Mouse (Mus musculus): ENCODE measurements at regions not wholly inside any gene's neighbourhood (a gene's known extent, or its start where the extent isn't known, plus 50 kb on each side); places are given as distances from the start of the nearest gene placed in this dataset.

GRCm38 (mm10) chr4:54611990-54612980 is 332.6 kb upstream of the Zfp462 start:
- no peak for ATAC-seq

GRCm38 (mm10) chr4:54613076-54613475 is 331.8 kb upstream of the Zfp462 start:
- ATAC-seq = no peak

DNA sequence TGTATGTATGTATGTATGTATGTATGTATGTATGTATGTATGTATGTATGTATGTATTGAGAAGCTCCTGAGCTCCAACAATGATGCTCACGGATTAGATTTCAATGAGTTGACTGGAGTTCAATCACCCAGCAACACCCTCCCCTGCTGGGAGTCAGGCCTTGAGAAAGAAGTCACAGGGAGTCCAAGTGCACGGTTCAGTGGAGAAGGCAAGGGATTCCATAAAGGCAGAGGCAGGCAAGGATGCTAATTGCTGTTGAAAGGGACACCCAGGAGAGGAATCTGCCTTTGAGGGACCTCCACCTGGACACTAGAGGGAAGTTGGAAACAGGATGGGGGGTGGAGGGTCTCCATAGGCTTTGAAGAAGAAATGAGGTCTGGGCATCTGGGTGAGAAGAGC is 331.2 kb upstream of the Zfp462 start:
- no peak for ATAC-seq

GRCm38 (mm10) chr4:54615886-54616285 is 329.0 kb upstream of the Zfp462 start:
- ATAC-seq = no peak

GRCm38 (mm10) chr4:54624024-54624873 is 320.6 kb upstream of the Zfp462 start:
- no peak for ATAC-seq

GRCm38 (mm10) chr4:54636986-54637641 is 307.7 kb upstream of the Zfp462 start:
- no peak for ATAC-seq

GRCm38 (mm10) chr4:54646033-54646432 is 298.8 kb upstream of the Zfp462 start:
- no peak for ATAC-seq

DNA sequence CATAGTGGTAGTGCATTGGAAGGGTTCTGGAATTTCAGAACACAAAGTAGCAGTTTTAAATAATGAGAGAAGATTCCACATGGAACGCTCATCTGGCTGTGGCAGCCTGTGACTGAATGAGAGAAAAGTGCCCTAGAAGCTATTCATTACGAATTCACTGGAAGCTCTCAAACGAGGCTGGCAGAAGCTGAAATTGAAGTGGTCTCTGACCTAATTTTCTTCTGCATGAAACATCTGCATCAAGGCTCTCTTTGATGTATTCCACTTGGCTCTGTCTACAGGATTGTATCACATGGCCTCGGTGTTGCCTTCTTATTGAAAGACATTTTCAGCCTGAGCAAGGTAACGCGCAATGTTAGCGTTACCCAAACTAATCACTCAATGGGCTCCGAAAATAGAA is 298.4 kb upstream of the Zfp462 start:
- ATAC-seq = no peak

DNA sequence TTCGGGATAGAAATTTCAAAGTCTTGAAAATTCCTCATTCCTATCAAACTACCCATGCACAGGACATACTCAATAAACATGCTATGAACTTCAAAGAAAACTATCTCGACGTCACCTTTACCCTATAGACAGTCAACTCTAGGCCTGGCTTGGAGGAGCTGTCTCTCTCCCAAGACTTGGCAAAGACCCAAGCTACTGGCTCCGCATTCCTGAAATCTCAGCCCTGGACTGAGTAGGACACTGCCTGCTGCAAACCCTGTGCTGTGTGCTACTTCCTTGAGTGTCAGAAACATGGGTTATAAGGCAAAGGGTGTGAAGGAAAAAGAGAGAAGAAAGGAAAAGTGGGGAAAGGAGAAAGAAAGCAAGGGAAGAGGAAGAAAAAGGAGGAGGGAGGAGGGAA is 296.6 kb upstream of the Zfp462 start:
- ATAC-seq = no peak

GRCm38 (mm10) chr4:54651646-54652110 is 293.2 kb upstream of the Zfp462 start:
- no peak for ATAC-seq

DNA sequence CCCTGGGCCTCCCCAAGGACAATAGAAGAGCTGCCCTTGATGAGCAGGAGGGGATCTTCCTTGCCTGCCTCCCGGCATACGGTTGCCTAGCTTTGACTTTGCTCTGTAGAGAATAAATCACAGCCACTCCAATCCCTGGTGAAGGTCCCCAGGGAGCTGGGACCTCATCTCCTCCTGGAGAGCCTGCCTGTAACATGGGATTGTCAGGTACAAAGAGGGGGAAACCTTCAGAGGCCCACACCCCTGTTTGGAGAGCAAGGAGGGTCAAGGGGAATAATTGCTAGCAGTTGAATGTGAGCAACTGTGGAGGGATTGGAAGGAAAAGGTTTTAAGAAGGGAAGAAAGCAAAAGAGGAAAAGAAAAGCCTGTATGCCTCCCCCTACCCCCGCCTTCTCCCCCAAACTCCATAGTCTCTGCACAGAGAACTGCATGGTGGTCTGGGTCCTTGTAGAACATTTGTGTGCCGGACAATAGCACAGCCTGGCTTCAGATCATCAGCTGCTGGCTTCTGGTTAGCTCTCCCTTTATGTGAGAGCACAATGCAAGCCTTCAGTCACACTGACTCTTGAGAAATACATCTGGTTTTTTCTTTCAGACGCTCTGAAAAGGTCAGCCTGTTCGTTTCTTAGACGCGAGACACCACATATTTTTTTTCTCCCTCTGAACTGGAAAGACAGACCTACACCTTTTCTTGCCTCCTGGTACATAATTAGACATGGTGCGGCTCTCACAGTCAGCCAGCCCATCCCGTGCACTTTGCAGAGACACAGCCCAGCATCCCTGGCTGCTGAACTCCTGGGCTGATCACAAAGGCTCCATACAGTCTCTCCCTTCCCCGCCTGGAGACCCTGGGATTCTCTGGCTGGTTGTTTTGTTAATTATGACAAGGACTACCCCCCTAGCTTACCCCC is 292.5 kb upstream of the Zfp462 start:
- ATAC-seq = no peak

DNA sequence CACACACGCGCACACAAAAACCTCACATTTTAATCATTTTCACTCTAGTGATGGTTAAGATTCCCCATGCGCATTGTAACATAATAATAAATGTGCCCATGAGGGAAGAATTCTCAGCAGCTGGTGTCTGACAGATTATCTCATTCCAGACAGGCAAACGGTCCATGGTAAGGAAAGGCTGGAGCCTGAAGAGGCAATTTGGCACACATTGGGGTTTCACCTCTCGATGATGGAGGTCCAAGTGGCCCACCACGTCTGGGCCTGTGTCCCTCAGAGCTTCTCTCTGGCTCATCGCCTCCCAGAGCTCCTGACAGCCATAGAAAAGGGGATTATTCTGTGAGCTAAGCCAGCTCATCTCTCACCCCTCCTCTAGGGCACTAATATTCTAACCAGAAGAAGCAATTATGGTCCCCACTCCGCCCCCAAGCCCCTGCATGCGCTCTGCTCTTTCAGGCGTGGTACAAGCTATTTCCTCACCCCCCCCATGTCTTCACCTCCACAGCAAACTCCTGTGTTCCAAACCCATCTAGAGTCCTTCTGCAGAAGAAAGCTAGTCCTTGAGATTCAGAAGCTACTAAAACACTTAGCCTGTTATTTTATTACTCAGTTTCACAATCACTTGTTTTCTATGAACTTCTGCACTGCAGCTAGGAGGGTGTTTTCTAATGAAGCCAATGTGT is 291.6 kb upstream of the Zfp462 start:
- ATAC-seq = no peak

Measured in activated CD4-positive, CD25-positive, alpha-beta regulatory T cell, adult 4 months (primary cell).